Mouse (Mus musculus) MEL (cell line): ENCODE results near the gene Trappc3l.

ENCODE experiments used
- CTCF ChIP-seq, 3 experiments: IDR thresholded peaks in 2 of 3; conservative IDR thresholded peaks in 1 of 3; 2 replicates each; pipeline ENCODE4 v1.5.1; 2011 to 2012; ENCODE audit warnings: low read length in 3 of 3, low read depth in 2 of 3, mild to moderate bottlenecking in 2 of 3, improper control_type of control experiment in 1 of 3, inconsistent platforms in 1 of 3, mixed read lengths in 1 of 3, moderate library complexity in 1 of 3; ENCODE audit not compliant: control insufficient read depth in 1 of 3, insufficient read depth in 1 of 3, poor library complexity in 1 of 3, severe bottlenecking in 1 of 3
- SIN3A ChIP-seq: IDR thresholded peaks from 2 replicates; pipeline ENCODE4 v1.6.1; 2012; ENCODE audit warnings: low read length, improper control_type of control experiment, inconsistent platforms

GRCm38 (mm10) chr10:34086514-34086913 is 49.1 kb downstream of the Trappc3l start:
- TF ChIP-seq CTCF (IDR thresholded peaks at IDR 0.05 in 2 of 3, conservative IDR thresholded peaks at IDR 0.05 in 1 of 3; ENCODE audit: control insufficient read depth in 1 of 3, insufficient read depth in 1 of 3, low read depth in 2 of 3, low read length in 3 of 3, poor library complexity in 1 of 3, severe bottlenecking in 1 of 3) (no peak), SIN3A (no peak)
